Mouse (Mus musculus): Measurements from ENCODE around the gene Cabp1.

Cabp1 gene

GRCm38 (mm10) chr5:115155156-115155631 is 39.0 kb downstream of the Cabp1 start:
- ChIA-PET POLR2A (interaction anchor here (0.6 to 14.5 kb wide), 34 partner anchors 10 to 404 kb away, joined by 3 to 367 read pairs (median 4); partner anchors contain the start of genes Acads (in 2 of the 4), Unc119b (in 2 of the 4), Dynll1 (in 1 of the 4) and Rplp0 (in 1 of the 4)), CTCF (interaction anchor here in 1 of 4 experiments (1.0 to 1.5 kb wide), 4 partner anchors 30 to 192 kb away, joined by 3 to 5 read pairs (median 4); no protein-coding TSS in a partner anchor)

GRCm38 (mm10) chr5:115152132-115152956 is 41.8 kb downstream of the Cabp1 start:
- CTCF ChIA-PET: interaction anchor here (0.5 to 4.3 kb wide), 26 partner anchors 10 to 872 kb away, joined by 3 to 25 read pairs (median 4); partner anchors contain the start of gene Pop5 (in 1 of the 4)
- POLR2A ChIA-PET: interaction anchor here (0.6 to 14.5 kb wide), 61 partner anchors 7 to 584 kb away, joined by 3 to 367 read pairs (median 4); partner anchors contain the start of genes Unc119b (in 4 of the 4), Acads (in 3 of the 4), Pop5 (in 2 of the 4) and Cabp1 (in 1 of the 4)

GRCm38 (mm10) chr5:115151457-115151856 is 42.7 kb downstream of the Cabp1 start:
- POLR2A ChIA-PET: interaction anchor here (0.5 to 14.5 kb wide), 44 partner anchors 7 to 583 kb away, joined by 3 to 367 read pairs (median 5); partner anchors contain the start of genes Unc119b (in 3 of the 4), Acads (in 2 of the 4), Dynll1 (in 1 of the 4) and Fam222a (in 1 of the 4)
- CTCF ChIA-PET: interaction anchor here (0.5 to 4.3 kb wide), 23 partner anchors 9 to 872 kb away, joined by 3 to 25 read pairs (median 4); partner anchors contain the start of gene Unc119b (in 2 of the 4)

- CTCF ChIA-PET: interaction anchor here (0.5 to 4.3 kb wide), 12 partner anchors 10 to 172 kb away, joined by 3 to 25 read pairs (median 4); partner anchors contain the start of gene Unc119b (in 2 of the 4)
- POLR2A ChIA-PET: interaction anchor here in 3 of 4 experiments (0.5 to 14.5 kb wide), 30 partner anchors 8 to 373 kb away, joined by 3 to 367 read pairs (median 6); partner anchors contain the start of genes Unc119b (in 3 of the 3), Acads (in 2 of the 3), Dynll1 (in 1 of the 3) and Mlec (in 1 of the 3)
Measured at GRCm38 (mm10) chr5:115150991-115151390, 43.2 kb downstream of the Cabp1 start.

GRCm38 (mm10) chr5:115149675-115150459 is 44.3 kb downstream of the Cabp1 start:
- POLR2A ChIA-PET: interaction anchor here in 3 of 4 experiments (0.6 to 14.5 kb wide), 16 partner anchors 9 to 446 kb away, joined by 3 to 367 read pairs (median 8); partner anchors contain the start of genes Unc119b (in 3 of the 3), Acads (in 2 of the 3), Mlec (in 2 of the 3) and Rnf10 (in 1 of the 3)
- CTCF ChIA-PET: interaction anchor here in 3 of 4 experiments (0.6 to 4.3 kb wide), 8 partner anchors 8 to 421 kb away, joined by 3 to 25 read pairs (median 4); partner anchors contain the start of genes Mlec (in 1 of the 3) and Unc119b (in 1 of the 3)

GRCm38 (mm10) chr5:115148872-115149271 is 45.3 kb downstream of the Cabp1 start:
- CTCF ChIA-PET: interaction anchor here in 3 of 4 experiments (0.6 to 1.2 kb wide), 9 partner anchors 9 to 420 kb away, joined by 3 to 9 read pairs (median 4); partner anchors contain the start of genes Mlec (in 1 of the 3), Pop5 (in 1 of the 3) and Unc119b (in 1 of the 3)
- POLR2A ChIA-PET: interaction anchor here in 3 of 4 experiments (0.6 to 20.5 kb wide), 11 partner anchors 8 to 447 kb away, joined by 3 to 367 read pairs (median 5); partner anchors contain the start of genes Mlec (in 2 of the 3), Acads (in 1 of the 3), Rnf10 (in 1 of the 3) and Unc119b (in 1 of the 3)

- ChIA-PET POLR2A (interaction anchor here in 2 of 4 experiments (1.2 to 20.5 kb wide), 8 partner anchors 8 to 124 kb away, joined by 3 to 367 read pairs (median 8); partner anchors contain the start of genes Mlec (in 2 of the 2), Cabp1 (in 1 of the 2), Rnf10 (in 1 of the 2) and Unc119b (in 1 of the 2)), CTCF (interaction anchor here in 3 of 4 experiments (0.6 to 1.2 kb wide), 5 partner anchors 23 to 169 kb away, joined by 3 to 4 read pairs (median 3); partner anchors contain the start of gene Pop5 (in 1 of the 3))
Measured at GRCm38 (mm10) chr5:115148378-115148777, 45.8 kb downstream of the Cabp1 start.

- ChIA-PET POLR2A (interaction anchor here in 3 of 4 experiments (0.7 to 20.5 kb wide), 10 partner anchors 9 to 179 kb away, joined by 3 to 367 read pairs (median 17); partner anchors contain the start of genes Mlec (in 2 of the 3), Unc119b (in 2 of the 3) and Cabp1 (in 1 of the 3)), CTCF (interaction anchor here in 2 of 4 experiments (0.5 to 0.8 kb wide), 4 partner anchors 12 to 362 kb away, joined by 3 to 11 read pairs (median 3); partner anchors contain the start of gene Unc119b (in 1 of the 2))
Measured at GRCm38 (mm10) chr5:115147388-115147787, 46.8 kb downstream of the Cabp1 start.

- ChIA-PET POLR2A (interaction anchor here (0.6 to 20.5 kb wide), 19 partner anchors 10 to 168 kb away, joined by 3 to 367 read pairs (median 5); partner anchors contain the start of genes Unc119b (in 3 of the 4) and Mlec (in 2 of the 4)), CTCF (interaction anchor here in 3 of 4 experiments (1.5 to 2.7 kb wide), 3 partner anchors 11 to 22 kb away, joined by 3 to 14 read pairs (median 6); partner anchors contain the start of gene Unc119b (in 1 of the 3))
Measured at GRCm38 (mm10) chr5:115146747-115147130, 47.4 kb downstream of the Cabp1 start.

- CTCF ChIA-PET: interaction anchor here (0.5 to 2.7 kb wide), 13 partner anchors 10 to 167 kb away, joined by 3 to 14 read pairs (median 4); partner anchors contain the start of gene Unc119b (in 1 of the 4)
Measured at GRCm38 (mm10) chr5:115145976-115146746, 48.0 kb downstream of the Cabp1 start.

GRCm38 (mm10) chr5:115145253-115145968 is 48.8 kb downstream of the Cabp1 start:
- CTCF ChIA-PET: interaction anchor here (0.6 to 2.7 kb wide), 15 partner anchors 10 to 166 kb away, joined by 3 to 14 read pairs (median 4); partner anchors contain the start of gene Unc119b (in 1 of the 4)
- POLR2A ChIA-PET: interaction anchor here (0.5 to 20.5 kb wide), 60 partner anchors 10 to 418 kb away, joined by 3 to 367 read pairs (median 4); partner anchors contain the start of genes Mlec (in 4 of the 4), Unc119b (in 4 of the 4), Acads (in 3 of the 4) and 2210016L21Rik (in 1 of the 4)

More at GRCm38 (mm10) chr5:115145976-115146746, 48.0 kb downstream of the Cabp1 start:
- POLR2A ChIA-PET: interaction anchor here (0.6 to 20.5 kb wide), 45 partner anchors 9 to 418 kb away, joined by 3 to 367 read pairs (median 4); partner anchors contain the start of genes Unc119b (in 4 of the 4), Acads (in 3 of the 4), Mlec (in 3 of the 4) and 2210016L21Rik (in 1 of the 4)

- POLR2A ChIA-PET: interaction anchor here (0.7 to 20.5 kb wide), 39 partner anchors 9 to 419 kb away, joined by 3 to 367 read pairs (median 4); partner anchors contain the start of genes Mlec (in 3 of the 4), Unc119b (in 3 of the 4), Acads (in 2 of the 4) and Dynll1 (in 1 of the 4)
- CTCF ChIA-PET: interaction anchor here in 3 of 4 experiments (0.6 to 2.7 kb wide), 12 partner anchors 9 to 165 kb away, joined by 3 to 14 read pairs (median 4); partner anchors contain the start of gene Unc119b (in 1 of the 3)
Measured at GRCm38 (mm10) chr5:115144471-115144870, 49.7 kb downstream of the Cabp1 start.

GRCm38 (mm10) chr5:115143552-115143951 is 50.6 kb downstream of the Cabp1 start:
- CTCF ChIA-PET: no interaction called here
- POLR2A ChIA-PET: interaction anchor here (1.0 to 20.5 kb wide), 17 partner anchors 8 to 335 kb away, joined by 3 to 367 read pairs (median 6); partner anchors contain the start of genes Unc119b (in 3 of the 4), Mlec (in 2 of the 4), Acads (in 1 of the 4) and Dynll1 (in 1 of the 4)

- CTCF ChIA-PET: interaction anchor here in 2 of 4 experiments (0.8 to 1.3 kb wide), 4 partner anchors 10 to 32 kb away, joined by 3 to 4 read pairs (median 4); no protein-coding TSS in a partner anchor
- POLR2A ChIA-PET: interaction anchor here (0.7 to 20.5 kb wide), 23 partner anchors 7 to 159 kb away, joined by 3 to 367 read pairs (median 5); partner anchors contain the start of genes Mlec (in 3 of the 4), Unc119b (in 2 of the 4), Acads (in 1 of the 4) and Dynll1 (in 1 of the 4)
Measured at GRCm38 (mm10) chr5:115142166-115142697, 51.9 kb downstream of the Cabp1 start.
